Mouse (Mus musculus) neural tube, embryonic 13.5 days (tissue): ENCODE data around the gene Spryd3. TPM values are rescaled to one million over a fixed set of nuclear protein-coding genes. Genes with fewer than 3 reads are reported as not detected.

Experiments
- ATAC-seq: fragments of 200-750 bp; cut with Nextera tagmentation; 2 replicates; pipeline ENCODE4 v1.8.0; 2017; ENCODE audit warnings: low read depth, mild to moderate bottlenecking, moderate TSS enrichment, moderate library complexity
- H3K27ac ChIP-seq: fragments of 300-500 bp; sonication (generic); replicated peaks from 2 replicates; pipeline ENCODE4 v1.5.1; 2015; ENCODE audit warnings: moderate library complexity, mild to moderate bottlenecking, inconsistent platforms
- H3K27me3 ChIP-seq: fragments of 300-500 bp; sonication (generic); 2 replicates; pipeline ENCODE4 v1.6.1; 2015; ENCODE audit warnings: mild to moderate bottlenecking, inconsistent platforms
- H3K36me3 ChIP-seq: fragments of 300-500 bp; sonication (generic); 2 replicates; pipeline ENCODE4 v1.6.1; 2015; ENCODE audit warnings: mild to moderate bottlenecking, inconsistent platforms
- H3K4me1 ChIP-seq: fragments of 300-500 bp; sonication (generic); replicated peaks from 2 replicates; pipeline ENCODE4 v1.6.1; 2015; ENCODE audit warnings: inconsistent platforms
- H3K4me2 ChIP-seq: fragments of 300-500 bp; sonication (generic); 2 replicates; pipeline ENCODE4 v1.6.1; 2015; ENCODE audit warnings: inconsistent platforms, mild to moderate bottlenecking, moderate library complexity
- H3K4me3 ChIP-seq: fragments of 300-500 bp; sonication (generic); 2 replicates; pipeline ENCODE4 v1.5.1; 2015; ENCODE audit warnings: mild to moderate bottlenecking, inconsistent platforms
- H3K9ac ChIP-seq: fragments of 300-500 bp; sonication (generic); 2 replicates; pipeline ENCODE4 v1.6.1; 2015; ENCODE audit warnings: moderate library complexity, mild to moderate bottlenecking, inconsistent platforms
- H3K9me3 ChIP-seq: fragments of 300-500 bp; sonication (generic); 2 replicates; pipeline ENCODE4 v1.6.1; 2016; ENCODE audit warnings: inconsistent platforms
- WGBS: fragments of 180-500 bp; shearing (Covaris S2); methylation state at CpG from one replicate; pipeline ENCODE4 v1.1.7; 2015; 5-methylcytosine and 5-hydroxymethylcytosine counted together
- polyA plus RNA-seq: library from polyadenylated mRNA; unstranded; fragments of >200 nt; fragmentation: Nextera tagmentation; extraction: Ambion mirVana; gene quantifications from 2 replicates; pipeline ENCODE4 v1.2.1, GENCODE M21; 2015

Spryd3 gene
- polyA plus RNA-seq, 1 experiment from 2014 or later: 54.1 TPM

- no peak for ATAC-seq
- H3K4me2 ChIP-seq: no peak overlapping the region
- H3K27ac ChIP-seq: peak overlapping the region; percentile 62
- H3K9ac ChIP-seq: 0 out of 2 replicates have a peak overlapping the region, but pooled peaks have one; percentile 26
- no peaks in the 10 kb centered on the region for H3K9me3 ChIP-seq
- peaks cover 75% of the 10 kb centered on the region for H3K36me3 ChIP-seq
- peaks cover 35% of the 10 kb centered on the region for H3K4me1 ChIP-seq
- H3K4me3 ChIP-seq: no peak overlapping the region
- WGBS: 73% methylated on average over 19 of the region's 19 CpGs
- no peaks in the 10 kb centered on the region for H3K27me3 ChIP-seq
Observed at GRCm38 (mm10) chr15:102117461-102118443, 18.3 kb downstream of the Spryd3 start.

GRCm38 (mm10) chr15:102116753-102117415, 19.1 kb downstream of the Spryd3 start:
- ATAC-seq: peak; percentile 44
- no peak overlapping the region for H3K4me3 ChIP-seq
- peak overlapping the region; percentile 62 for H3K27ac ChIP-seq
- H3K9me3 ChIP-seq: no peaks in the 10 kb centered on the region
- H3K9ac ChIP-seq: 0 out of 2 replicates have a peak overlapping the region, but pooled peaks have one; percentile 26
- WGBS: 74% methylated on average over 11 of the region's 11 CpGs
- no peak overlapping the region for H3K4me2 ChIP-seq
- no peaks in the 10 kb centered on the region for H3K27me3 ChIP-seq
- H3K36me3 ChIP-seq: peaks cover 68% of the 10 kb centered on the region
- H3K4me1 ChIP-seq: peaks cover 35% of the 10 kb centered on the region

- H3K27me3 ChIP-seq: no peaks in the 10 kb centered on the region
- H3K4me3 ChIP-seq: no peak overlapping the region
- no peak for ATAC-seq
- peaks cover 35% of the 10 kb centered on the region for H3K4me1 ChIP-seq
- H3K36me3 ChIP-seq: peaks cover 57% of the 10 kb centered on the region
- H3K9ac ChIP-seq: no peak overlapping the region
- H3K4me2 ChIP-seq: no peak overlapping the region
- no peaks in the 10 kb centered on the region for H3K9me3 ChIP-seq
- peak overlapping the region; percentile 62 for H3K27ac ChIP-seq
- 71% methylated on average over 9 of the region's 9 CpGs for WGBS
Observed at GRCm38 (mm10) chr15:102115731-102116231, 20.3 kb downstream of the Spryd3 start.

GRCm38 (mm10) chr15:102114651-102115260, 21.3 kb downstream of the Spryd3 start:
- Histone ChIP-seq H3K36me3 (peaks cover 47% of the 10 kb centered on the region), H3K27me3 (no peaks in the 10 kb centered on the region), H3K4me1 (peaks cover 35% of the 10 kb centered on the region), H3K4me3 (no peak overlapping the region), H3K9ac (no peak overlapping the region), H3K9me3 (no peaks in the 10 kb centered on the region), H3K27ac (no peak overlapping the region), H3K4me2 (no peak overlapping the region)
- ATAC-seq: no peak
- 86% methylated on average over 7 of the region's 7 CpGs for WGBS

- H3K4me2 ChIP-seq: no peak overlapping the region
- peaks cover 44% of the 10 kb centered on the region for H3K4me1 ChIP-seq
- no peak overlapping the region for H3K9ac ChIP-seq
- H3K27me3 ChIP-seq: no peaks in the 10 kb centered on the region
- no peak for ATAC-seq
- H3K36me3 ChIP-seq: peaks cover 36% of the 10 kb centered on the region
- no peak overlapping the region for H3K27ac ChIP-seq
- H3K9me3 ChIP-seq: no peaks in the 10 kb centered on the region
- WGBS: 87% methylated on average over 4 of the region's 4 CpGs
- H3K4me3 ChIP-seq: no peak overlapping the region
Observed at GRCm38 (mm10) chr15:102113674-102114073, 22.4 kb downstream of the Spryd3 start.

GRCm38 (mm10) chr15:102112827-102113226, 23.2 kb downstream of the Spryd3 start:
- Histone ChIP-seq H3K9me3 (no peaks in the 10 kb centered on the region), H3K4me2 (no peak overlapping the region), H3K9ac (no peak overlapping the region), H3K4me1 (peaks cover 37% of the 10 kb centered on the region), H3K27ac (no peak overlapping the region), H3K4me3 (no peak overlapping the region), H3K27me3 (peaks cover under 1% of the 10 kb centered on the region), H3K36me3 (peaks cover 31% of the 10 kb centered on the region)
- WGBS: 83% methylated on average over 8 of the region's 8 CpGs
- no peak for ATAC-seq

GRCm38 (mm10) chr15:102112181-102112580, 23.9 kb downstream of the Spryd3 start:
- ATAC-seq: no peak
- Histone ChIP-seq H3K27ac (no peak overlapping the region), H3K4me2 (no peak overlapping the region), H3K4me3 (no peak overlapping the region), H3K4me1 (peaks cover 36% of the 10 kb centered on the region), H3K9ac (no peak overlapping the region), H3K36me3 (peaks cover 25% of the 10 kb centered on the region), H3K27me3 (peaks cover 7% of the 10 kb centered on the region), H3K9me3 (no peaks in the 10 kb centered on the region)
- 87% methylated on average over 6 of the region's 6 CpGs for WGBS

- no peak overlapping the region for H3K4me3 ChIP-seq
- ATAC-seq: no peak
- H3K36me3 ChIP-seq: peaks cover 18% of the 10 kb centered on the region
- H3K9me3 ChIP-seq: no peaks in the 10 kb centered on the region
- WGBS: 80% methylated on average over 11 of the region's 11 CpGs
- H3K4me2 ChIP-seq: no peak overlapping the region
- no peak overlapping the region for H3K9ac ChIP-seq
- peaks cover 37% of the 10 kb centered on the region for H3K4me1 ChIP-seq
- peaks cover 14% of the 10 kb centered on the region for H3K27me3 ChIP-seq
- H3K27ac ChIP-seq: no peak overlapping the region
Observed at GRCm38 (mm10) chr15:102111495-102111829, 24.6 kb downstream of the Spryd3 start.

GRCm38 (mm10) chr15:102110701-102111494, 25.1 kb downstream of the Spryd3 start:
- H3K4me3 ChIP-seq: no peak overlapping the region
- no peak for ATAC-seq
- no peak overlapping the region for H3K27ac ChIP-seq
- H3K27me3 ChIP-seq: peaks cover 20% of the 10 kb centered on the region
- no peaks in the 10 kb centered on the region for H3K9me3 ChIP-seq
- H3K4me1 ChIP-seq: peaks cover 37% of the 10 kb centered on the region
- 80% methylated on average over 29 of the region's 29 CpGs for WGBS
- peaks cover 12% of the 10 kb centered on the region for H3K36me3 ChIP-seq
- no peak overlapping the region for H3K9ac ChIP-seq
- no peak overlapping the region for H3K4me2 ChIP-seq

GRCm38 (mm10) chr15:102110271-102110670, 25.8 kb downstream of the Spryd3 start:
- Histone ChIP-seq H3K9me3 (no peaks in the 10 kb centered on the region), H3K4me2 (no peak overlapping the region), H3K36me3 (peaks cover 6% of the 10 kb centered on the region), H3K27ac (no peak overlapping the region), H3K9ac (no peak overlapping the region), H3K27me3 (peaks cover 26% of the 10 kb centered on the region), H3K4me1 (peaks cover 40% of the 10 kb centered on the region), H3K4me3 (no peak overlapping the region)
- 96% methylated on average over 7 of the region's 7 CpGs for WGBS
- ATAC-seq: no peak
